14 mouse cellular contexts compared by ENCODE assay signal in genomic region chr2:157745735-157746134, GRCm38 (mm10). TPM values are rescaled to one million over a fixed set of nuclear protein-coding genes. Genes with fewer than 3 reads are reported as not detected.
DNase-seq lines count a peak whose midpoint lies in the region; ATAC-seq and TF ChIP-seq lines count a peak whose summit lies in the region.
"Had no signal": no experiment of that assay in that cellular context is flagged by ENCODE, and none has a peak within 500 bp of the region (broad histone marks: within the 10 kb centered on the region; RNA-seq: fewer than 3 reads in every experiment).

No protein-coding gene starts in this region.

- H3K27me3 ChIP-seq in hindbrain, embryonic 11.5 days (ENCODE audit: control insufficient read depth, insufficient read depth, low read length) = no peaks in the 10 kb centered on the region
- no peaks in the 10 kb centered on the region for H3K27me3 ChIP-seq in hindbrain, embryonic 12.5 days
- H3K27me3 ChIP-seq in lung, embryonic 14.5 days (ENCODE audit: insufficient read depth, low read length) = no peaks in the 10 kb centered on the region
- H3K27me3 ChIP-seq: embryonic facial prominence, embryonic 12.5 days; midbrain, embryonic 13.5 days had no signal

- no peaks in the 10 kb centered on the region for H3K36me3 ChIP-seq in hindbrain, embryonic 11.5 days (ENCODE audit: control insufficient read depth, insufficient read depth, low read length)
- H3K36me3 ChIP-seq in hindbrain, embryonic 12.5 days = peaks cover 6% of the 10 kb centered on the region; the same call in 1 of the 2 replicates
- H3K36me3 ChIP-seq in lung, embryonic 14.5 days (ENCODE audit: insufficient read depth) = no peaks in the 10 kb centered on the region
- no peaks in the 10 kb centered on the region for H3K36me3 ChIP-seq in ES-E14 (ENCODE audit: control insufficient read depth, insufficient read depth, low read length, poor library complexity, severe bottlenecking)

- 95% methylated on average over 4 of the region's 4 CpGs for WGBS in hindbrain, embryonic 11.5 days
- 97% methylated on average over 4 of the region's 4 CpGs for WGBS in hindbrain, embryonic 12.5 days
- WGBS in lung, embryonic 14.5 days = 95% methylated on average over 4 of the region's 4 CpGs

- no peak for ATAC-seq in hindbrain, embryonic 11.5 days (ENCODE audit: low FRiP score)
- ATAC-seq in hindbrain, embryonic 12.5 days (ENCODE audit: low FRiP score) = no peak
- no peak for ATAC-seq in lung, embryonic 14.5 days (ENCODE audit: insufficient read depth)
- ATAC-seq in inflammation-experienced regulatory T-cells, adult 6 months = no peak

- H3K4me3 ChIP-seq in hindbrain, embryonic 11.5 days (ENCODE audit: low read depth, low read length) = no peak overlapping the region
- H3K4me3 ChIP-seq in hindbrain, embryonic 12.5 days = no peak overlapping the region
- H3K4me3 ChIP-seq in lung, embryonic 14.5 days (ENCODE audit: low read depth, low read length) = no peak overlapping the region
- no peak overlapping the region for H3K4me3 ChIP-seq in ES-E14 (ENCODE audit: insufficient read depth in 1 of 2, low read depth in 1 of 2, low read length in 2 of 2, poor library complexity in 1 of 2, severe bottlenecking in 1 of 2)
- H3K4me3 ChIP-seq: embryonic facial prominence, embryonic 12.5 days; midbrain, embryonic 13.5 days had no signal

- DNase-seq in hindbrain, embryonic 11.5 days (ENCODE audit: low spot score) = peak; percentile 15
- no peak for DNase-seq in lung, embryonic 14.5 days
- no peak for DNase-seq in lung, postnatal 14 days
- DNase-seq in ES-E14 (ENCODE audit: low read depth, low spot score) = no peak
- DNase-seq in thymus, postnatal 25 days = peak; percentile 24
- DNase-seq in urinary bladder, adult 2 months (ENCODE audit: low spot score) = no peak
- DNase-seq: adrenal gland, postnatal 25 days; cerebellum, postnatal 36 days; heart, adult 11 months; heart, postnatal 10 days had no signal

- TF ChIP-seq CTCF in lung, embryonic 14.5 days (IDR thresholded peaks at IDR 0.05; ENCODE audit: low read depth) = peak; percentile 21; the same call in 1 of the 2 replicates

- H3K27ac ChIP-seq in hindbrain, embryonic 11.5 days (ENCODE audit: low read depth, low read length) = no peak overlapping the region
- H3K27ac ChIP-seq in hindbrain, embryonic 12.5 days = no peak overlapping the region
- no peak overlapping the region for H3K27ac ChIP-seq in lung, embryonic 14.5 days (ENCODE audit: low read depth)
- no peak overlapping the region for H3K27ac ChIP-seq in ES-E14 (ENCODE audit: insufficient read depth, low read depth, low read length, poor library complexity, severe bottlenecking)
- H3K27ac ChIP-seq: embryonic facial prominence, embryonic 12.5 days; midbrain, embryonic 13.5 days had no signal

- no peak overlapping the region for H3K4me2 ChIP-seq in hindbrain, embryonic 11.5 days (replicated peaks; ENCODE audit: low read depth, low read length)
- no peak overlapping the region for H3K4me2 ChIP-seq in hindbrain, embryonic 12.5 days (replicated peaks)
- no peak overlapping the region for H3K4me2 ChIP-seq in lung, embryonic 14.5 days
- H3K4me2 ChIP-seq: embryonic facial prominence, embryonic 12.5 days; midbrain, embryonic 13.5 days had no signal

- no peaks in the 10 kb centered on the region for H3K9me3 ChIP-seq in hindbrain, embryonic 11.5 days (ENCODE audit: control insufficient read depth, low read length)
- peaks cover 10% of the 10 kb centered on the region for H3K9me3 ChIP-seq in hindbrain, embryonic 12.5 days (replicated peaks)
- H3K9me3 ChIP-seq in lung, embryonic 14.5 days (ENCODE audit: low read depth, low read length) = no peaks in the 10 kb centered on the region
- no peaks in the 10 kb centered on the region for H3K9me3 ChIP-seq in ES-E14 (ENCODE audit: control insufficient read depth, insufficient read depth, low read depth, low read length)
- H3K9me3 ChIP-seq: embryonic facial prominence, embryonic 12.5 days; midbrain, embryonic 13.5 days had no signal

- in situ Hi-C loops in ES-E14 (cut with MboI; ENCODE audit: low sequenced_read_pairs in 2 of 2, unreplicated experiment in 2 of 2) = no loop called here

- H3K4me1 ChIP-seq in hindbrain, embryonic 11.5 days (replicated peaks; ENCODE audit: control insufficient read depth, insufficient read depth, low read length) = no peaks in the 10 kb centered on the region
- H3K4me1 ChIP-seq in hindbrain, embryonic 12.5 days = peaks cover 16% of the 10 kb centered on the region
- H3K4me1 ChIP-seq in lung, embryonic 14.5 days (ENCODE audit: insufficient read depth) = peaks cover 3% of the 10 kb centered on the region; the same call in 1 of the 2 replicates
- peaks cover 0 to 14% of the 10 kb centered on the region in 2 experiments; a peak in 1 of 4 replicates for H3K4me1 ChIP-seq in ES-E14 (ENCODE audit: control insufficient read depth in 2 of 2, insufficient read depth in 2 of 2, low read length in 2 of 2, poor library complexity in 1 of 2)
- H3K4me1 ChIP-seq: embryonic facial prominence, embryonic 12.5 days had no signal

- no peak overlapping the region for H3K9ac ChIP-seq in hindbrain, embryonic 11.5 days (ENCODE audit: low read depth, low read length)
- H3K9ac ChIP-seq in hindbrain, embryonic 12.5 days = no peak overlapping the region
- no peak overlapping the region for H3K9ac ChIP-seq in lung, embryonic 14.5 days
- no peak overlapping the region for H3K9ac ChIP-seq in ES-E14 (ENCODE audit: insufficient read depth, low read depth, low read length, poor library complexity, severe bottlenecking)
- H3K9ac ChIP-seq: embryonic facial prominence, embryonic 12.5 days; midbrain, embryonic 13.5 days had no signal

TF ChIP-seq in ES-E14, 5 proteins besides CTCF, POLR2A, EP300 and RAD21:
- TF ChIP-seq ZC3H11A (IDR thresholded peaks at IDR 0.05; ENCODE audit: borderline replicate concordance, low read depth, low read length) = peak; percentile 78
- TF ChIP-seq MAFK (IDR thresholded peaks at IDR 0.05; ENCODE audit: insufficient read depth, low read depth, low read length) = no peak

RNA-seq across cellular contexts. Expression of gene Ctnnbl1, which starts 8.5 kb away (rescaled TPM):
- polyA plus RNA-seq in hindbrain, embryonic 11.5 days (2014; fragmentation: Nextera tagmentation; extraction: Ambion mirVana) = 90.1 and 104 TPM in 2 replicates
- polyA plus RNA-seq in hindbrain, embryonic 12.5 days (2016; fragmentation: Nextera tagmentation; extraction: Ambion mirVana) = 82.3 and 83.7 TPM in 2 replicates
- 57.7 and 60.9 TPM in 2 replicates for polyA plus RNA-seq in lung, embryonic 14.5 days (2014; fragmentation: Nextera tagmentation; extraction: Ambion mirVana)
- total RNA-seq in ES-E14 (2012; rRNA removed) = 53.8 and 63.9 TPM in 2 replicates
- 10 to 100 TPM; 45.7 to 73.0 (median 53.6) TPM for polyA plus RNA-seq in inflammation-experienced regulatory T-cells, adult 6 months (2017; shearing (Covaris generic))
- polyA plus RNA-seq in urinary bladder, adult 2 months (2012; rRNA removed) = 19.3 and 22.1 TPM in 2 replicates

Comparison
In these comparisons a context has a peak if more than half of its experiments do, and no peak if none do; other contexts are left out.
1. DNase-seq: peak in hindbrain, embryonic 11.5 days (single experiment) and thymus, postnatal 25 days (single experiment); none in lung, embryonic 14.5 days (single experiment), lung, postnatal 14 days (single experiment), ES-E14 (single experiment) and urinary bladder, adult 2 months (single experiment).